Mouse (Mus musculus): ENCODE results near the gene Rnf128. TPM values are rescaled to one million over a fixed set of nuclear protein-coding genes. Genes with fewer than 3 reads are reported as not detected.

Rnf128 gene
- total RNA-seq, 2 experiments from 2014 or later = 12.4 to 15.1 TPM

DNA sequence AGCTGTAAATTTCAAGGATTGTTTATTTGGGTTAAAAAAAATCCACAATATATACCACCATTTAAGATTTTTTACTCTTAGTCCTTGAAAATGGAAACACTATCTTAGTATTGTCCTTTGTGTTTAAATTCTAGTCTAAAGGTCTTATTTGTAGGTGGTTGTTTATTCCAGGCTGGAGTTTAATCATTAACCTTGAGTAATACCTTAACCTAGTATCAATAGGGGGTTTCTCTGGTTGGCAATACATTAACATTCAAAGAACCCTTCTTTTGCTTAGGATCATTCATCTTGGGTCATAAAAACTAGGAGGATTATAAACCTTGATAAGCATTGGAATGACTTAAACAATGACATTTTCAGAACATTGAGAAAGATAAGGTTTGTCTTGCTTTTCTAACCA, 77.3 kb downstream of the Rnf128 start:
- TF ChIP-seq CTCF (IDR thresholded peaks at IDR 0.05) = no peak
- no peak for DNase-seq (ENCODE audit: extremely low spot score in 1 of 2, low spot score in 2 of 2)
- Histone ChIP-seq H3K27ac (no peak overlapping the region), H3K4me3 (no peak overlapping the region)
- intact Hi-C loops (cut with DNase I) = no loop called here

DNA sequence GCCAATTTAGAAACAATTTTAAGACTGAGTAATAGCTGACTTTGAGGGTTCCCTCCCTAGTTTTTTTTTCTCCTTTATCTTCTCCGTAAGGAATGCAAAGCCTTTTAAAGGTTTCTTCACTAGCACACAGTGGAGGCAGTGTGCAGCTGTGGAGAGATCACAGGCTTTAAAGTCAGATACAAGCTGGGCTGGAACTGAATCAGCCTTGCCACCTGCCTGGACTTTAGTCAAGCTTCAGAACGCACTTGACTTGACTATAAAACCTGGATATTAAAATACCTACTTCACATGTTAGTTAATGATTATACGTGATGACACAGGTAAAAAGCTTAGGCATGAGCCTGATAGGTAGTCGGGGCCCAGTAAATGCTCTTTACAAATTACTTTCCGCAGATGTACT, 89.1 kb downstream of the Rnf128 start:
- H3K27ac ChIP-seq = no peak overlapping the region
- no peak for TF ChIP-seq CTCF (IDR thresholded peaks at IDR 0.05)
- intact Hi-C loops (cut with DNase I) = no loop called here
- DNase-seq (ENCODE audit: extremely low spot score in 1 of 2, low spot score in 2 of 2) = no peak
- no peak overlapping the region for H3K4me3 ChIP-seq

DNA sequence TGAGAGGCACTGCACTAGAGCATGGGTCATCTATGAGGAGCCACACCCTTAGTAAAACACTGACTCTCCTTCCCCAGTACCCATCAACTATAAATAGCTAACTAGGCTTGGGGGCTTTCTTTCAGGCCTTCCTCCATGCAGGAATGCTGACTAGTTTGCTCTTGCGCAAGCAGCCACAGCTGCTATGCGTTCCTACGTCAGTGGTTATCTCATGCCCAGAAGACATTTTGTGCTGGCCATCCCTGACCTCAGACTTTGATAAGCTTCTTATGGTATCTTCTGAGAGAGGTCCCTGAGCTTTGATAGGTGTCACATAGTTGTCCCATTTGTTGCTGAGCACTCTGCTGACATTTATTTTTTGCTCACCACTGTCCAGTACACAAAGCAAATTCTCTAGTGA, 90.2 kb downstream of the Rnf128 start:
- Histone ChIP-seq H3K4me3 (no peak overlapping the region), H3K27ac (no peak overlapping the region)
- intact Hi-C loops (cut with DNase I) = no loop called here
- TF ChIP-seq CTCF (IDR thresholded peaks at IDR 0.05) = no peak
- no peak for DNase-seq (ENCODE audit: extremely low spot score in 1 of 2, low spot score in 2 of 2)

DNA sequence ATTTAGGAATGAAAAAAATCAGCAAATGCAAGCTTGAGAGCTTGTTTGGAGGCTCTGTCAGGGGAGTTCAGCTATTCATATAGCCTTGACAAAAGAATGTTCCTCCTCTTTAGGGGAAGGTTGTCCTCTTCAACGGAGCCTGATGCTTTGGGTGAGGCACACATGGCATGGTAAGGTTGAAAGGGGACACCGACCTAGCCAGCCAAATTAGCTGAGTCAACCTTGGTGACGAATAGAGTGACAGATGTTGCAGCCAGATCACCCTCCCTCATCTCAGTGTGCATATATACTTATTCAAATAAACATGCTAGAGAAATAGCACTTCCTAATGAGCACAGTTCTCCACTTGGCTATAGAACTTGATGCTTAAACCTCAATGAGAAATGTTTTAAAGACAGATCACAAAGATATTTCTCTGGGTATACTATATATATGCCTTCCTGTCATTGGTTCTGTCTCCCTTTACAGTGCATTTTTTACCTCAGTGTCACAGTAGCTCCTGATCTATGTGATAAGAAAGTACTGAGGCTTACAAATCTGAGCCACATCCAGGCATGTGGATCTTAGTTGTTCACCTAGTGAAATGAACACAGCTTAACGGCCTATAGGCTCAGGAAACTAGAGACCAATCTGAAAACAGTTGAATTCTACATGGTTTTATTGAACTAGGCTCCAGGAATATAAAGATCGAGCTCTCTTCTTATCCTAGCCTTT, 91.4 kb downstream of the Rnf128 start:
- intact Hi-C loops (cut with DNase I) = no loop called here
- no peak overlapping the region for H3K4me3 ChIP-seq
- DNase-seq (ENCODE audit: extremely low spot score in 1 of 2, low spot score in 2 of 2) = no peak
- no peak overlapping the region for H3K27ac ChIP-seq
- TF ChIP-seq CTCF (IDR thresholded peaks at IDR 0.05) = no peak

DNA sequence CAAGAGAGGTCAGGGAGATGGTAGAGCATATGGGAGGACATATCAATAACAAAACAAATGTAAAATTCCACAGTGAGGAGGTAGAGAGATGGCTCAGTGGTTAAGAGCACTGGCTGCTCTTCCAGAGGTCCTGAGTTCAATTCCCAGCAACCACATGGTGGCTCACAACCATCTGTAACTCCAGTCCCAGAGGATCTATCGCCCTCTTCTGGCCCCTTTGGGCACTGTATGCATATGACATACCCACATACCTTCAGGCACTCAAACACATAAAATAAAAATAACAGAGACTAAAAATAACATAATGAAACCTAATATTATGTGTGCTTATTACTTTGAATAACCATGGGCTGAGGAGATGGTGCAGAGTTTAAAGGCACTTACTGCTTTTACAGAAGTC, 99.0 kb downstream of the Rnf128 start:
- no peak; the same call in 1 of the 2 replicates for TF ChIP-seq CTCF (IDR thresholded peaks at IDR 0.05)
- DNase-seq (ENCODE audit: extremely low spot score in 1 of 2, low spot score in 2 of 2) = no peak
- intact Hi-C loops (cut with DNase I) = no loop called here
- no peak overlapping the region for H3K27ac ChIP-seq
- H3K4me3 ChIP-seq = no peak overlapping the region

DNA sequence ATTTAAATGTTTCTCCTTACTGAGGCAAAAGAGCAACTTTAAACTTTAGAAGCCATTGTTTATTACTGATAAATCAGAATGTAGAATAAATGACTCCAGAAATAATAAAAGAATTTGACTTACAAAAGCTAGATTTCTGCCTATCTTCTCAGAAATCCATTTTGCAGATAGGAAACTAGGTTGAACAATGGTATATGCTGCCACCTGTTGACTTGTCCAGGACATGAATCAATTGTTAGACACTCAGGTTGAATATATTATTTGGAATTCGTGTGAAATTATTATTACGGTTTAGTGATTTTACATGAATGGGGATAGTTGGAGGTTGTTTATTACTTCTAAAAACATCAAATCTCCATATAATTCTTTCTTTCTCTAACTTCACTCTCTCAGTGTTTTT, 102.7 kb downstream of the Rnf128 start:
- peak; percentile 43 for TF ChIP-seq CTCF (IDR thresholded peaks at IDR 0.05)
- Histone ChIP-seq H3K27ac (no peak overlapping the region), H3K4me3 (no peak overlapping the region)
- no peak for DNase-seq (ENCODE audit: extremely low spot score in 1 of 2, low spot score in 2 of 2)
- intact Hi-C loops (cut with DNase I) = loop anchor here (2.0 to 5.0 kb wide), 2 partner anchors 249 to 293 kb away; no protein-coding TSS in a partner anchor

DNA sequence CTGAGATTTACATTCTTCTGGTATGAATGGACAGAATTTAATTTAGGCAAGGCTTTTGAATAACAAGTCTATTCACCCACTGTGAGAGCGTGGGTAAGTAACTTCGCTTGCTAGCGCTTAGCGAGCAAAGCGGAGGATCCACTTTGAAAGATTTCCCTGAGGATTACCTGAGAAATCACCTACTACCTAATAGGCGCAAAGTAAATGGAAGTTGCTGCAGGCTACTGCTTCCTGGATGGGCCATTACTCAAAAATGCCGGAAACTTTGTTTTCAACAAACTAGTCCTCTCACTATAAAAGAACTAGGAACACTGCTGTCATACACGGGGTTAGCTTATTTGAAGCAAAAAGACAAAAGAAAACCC, 121.3 kb downstream of the Rnf128 start:
- H3K4me3 ChIP-seq = peak overlapping the region; percentile 54
- no peak for DNase-seq (ENCODE audit: extremely low spot score in 1 of 2, low spot score in 2 of 2)
- intact Hi-C loops (cut with DNase I) = loop anchor here (2.0 kb wide), 1 partner anchor 74 kb away; no protein-coding TSS in a partner anchor
- no peak for TF ChIP-seq CTCF (IDR thresholded peaks at IDR 0.05)
- H3K27ac ChIP-seq = no peak overlapping the region

DNA sequence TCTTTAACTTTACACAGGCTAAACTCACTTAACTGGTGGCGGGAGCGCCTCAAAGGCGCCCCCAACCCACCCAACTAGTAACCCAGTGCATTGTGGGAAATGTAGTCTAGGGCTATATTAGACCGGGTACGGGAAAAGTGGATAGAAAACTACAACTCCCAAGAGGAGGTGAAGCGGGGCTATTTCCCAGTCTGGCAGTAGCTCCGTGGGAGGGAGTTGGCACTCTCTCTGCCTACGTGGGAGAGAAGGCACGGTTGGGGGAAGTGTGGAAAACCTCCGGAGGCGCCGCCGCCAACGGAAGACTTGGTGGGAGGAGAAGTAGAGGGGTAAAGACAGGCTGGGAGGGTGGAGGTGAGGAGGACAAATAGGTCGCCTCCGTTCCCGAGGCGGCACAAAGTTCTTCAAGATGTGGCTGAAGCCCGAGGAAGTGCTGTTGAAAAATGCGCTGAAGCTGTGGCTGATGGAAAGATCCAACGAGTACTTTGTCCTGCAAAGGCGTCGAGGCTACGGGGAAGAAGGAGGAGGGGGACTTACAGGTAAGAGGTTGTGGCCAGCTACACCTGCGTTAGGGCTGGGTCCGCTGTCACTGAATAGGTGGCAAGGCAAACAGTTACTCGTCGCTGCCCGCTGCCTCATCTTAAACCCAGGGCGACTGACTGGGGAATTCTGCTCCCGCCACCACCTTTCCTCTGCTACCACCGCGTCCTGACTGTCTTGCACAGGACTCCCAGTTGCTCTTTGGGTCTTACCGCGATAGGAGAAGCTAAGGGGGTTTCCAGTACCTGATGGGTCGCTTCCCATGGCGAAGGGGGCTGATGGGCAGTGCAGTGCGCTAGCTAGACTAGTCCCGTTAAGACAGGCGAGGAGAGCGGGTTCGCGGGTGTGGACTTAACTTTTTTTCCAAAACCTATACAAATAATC, 121.9 kb downstream of the Rnf128 start, which contains the start of gene Tbc1d8b:
Tbc1d8b (plus strand) TSS at position 222 of the 921 bp plus-strand sequence.
- H3K27ac ChIP-seq = no peak within 1 kb of the TSS
- no peak for TF ChIP-seq CTCF (IDR thresholded peaks at IDR 0.05)
- H3K4me3 ChIP-seq = peak within 1 kb of the TSS; percentile 54
- intact Hi-C loops (cut with DNase I) = loop anchor here (2.0 kb wide), 1 partner anchor 74 kb away; no protein-coding TSS in a partner anchor
- DNase-seq (ENCODE audit: extremely low spot score in 1 of 2, low spot score in 2 of 2) = peak; percentile 56 to 65

DNA sequence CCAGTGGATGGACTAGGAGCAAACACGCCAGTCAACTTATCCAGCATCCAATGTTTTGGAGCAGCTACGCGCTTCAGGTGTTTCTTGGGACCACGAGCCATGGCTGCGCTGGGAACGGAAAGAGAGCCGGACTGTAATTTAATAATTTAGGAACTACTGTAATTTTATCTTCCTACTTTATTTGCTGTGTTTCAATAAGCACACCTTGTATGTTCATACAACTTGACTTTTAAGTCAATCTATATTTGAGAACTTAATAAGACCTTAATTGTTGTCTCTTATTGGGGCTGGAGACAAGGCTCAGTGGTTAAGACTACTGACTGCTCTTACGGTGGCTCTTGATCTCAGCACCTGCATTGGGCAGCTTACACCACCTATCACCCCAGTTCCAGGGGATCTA, 151.3 kb downstream of the Rnf128 start, which contains the start of gene Gm15013:
Gm15013 (minus strand) TSS at position 101 of the 400 bp plus-strand sequence.
- TF ChIP-seq CTCF (IDR thresholded peaks at IDR 0.05) = no peak
- intact Hi-C loops (cut with DNase I) = no loop called here
- DNase-seq (ENCODE audit: extremely low spot score in 1 of 2, low spot score in 2 of 2) = no peak
- Histone ChIP-seq H3K27ac (no peak within 1 kb of the TSS), H3K4me3 (no peak within 1 kb of the TSS)

DNA sequence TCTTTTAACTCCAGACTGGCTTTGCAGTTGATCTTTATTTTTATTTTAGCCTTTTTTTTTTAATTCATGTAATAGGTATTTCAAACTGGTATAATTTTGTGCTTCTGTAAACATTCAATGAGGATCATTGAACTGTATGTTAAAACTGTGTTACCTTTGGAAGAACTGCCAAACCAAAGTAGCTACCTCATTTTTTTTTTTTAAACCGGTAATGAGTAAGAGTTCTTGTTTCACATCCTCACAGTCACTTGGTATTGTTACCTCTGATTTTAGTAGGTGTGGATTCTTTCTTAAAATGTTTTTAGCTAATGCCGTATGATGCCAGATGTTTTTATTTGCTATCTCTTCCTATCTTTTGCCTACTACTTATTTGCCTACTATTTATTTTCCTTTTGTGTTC, 159.2 kb downstream of the Rnf128 start:
- DNase-seq (ENCODE audit: extremely low spot score in 1 of 2, low spot score in 2 of 2) = no peak
- H3K4me3 ChIP-seq = no peak overlapping the region
- intact Hi-C loops (cut with DNase I) = no loop called here
- H3K27ac ChIP-seq = no peak overlapping the region
- no peak for TF ChIP-seq CTCF (IDR thresholded peaks at IDR 0.05)

Other genes with a start within 250 kb of the Rnf128 start
- not detected for gene Trap1a, start 229.6 kb upstream of the Rnf128 start, total RNA-seq (2021)
- under 1 TPM; 0.26 to 0.59 TPM for gene D330045A20Rik, start 82.9 kb upstream of the Rnf128 start, total RNA-seq (2021)
- 1 to 10 TPM; 3.6 to 4.2 TPM for gene Tbc1d8b, start 121.7 kb downstream of the Rnf128 start, total RNA-seq (2021)
- gene Gm15013, start 151.2 kb downstream of the Rnf128 start, total RNA-seq (2021) = not detected
- not detected for gene Ripply1, start 219.0 kb downstream of the Rnf128 start, total RNA-seq (2021)
- gene Cldn2, start 237.5 kb downstream of the Rnf128 start, total RNA-seq (2021) = under 1 TPM; 0.44 to 0.57 TPM

All from left cerebral cortex, adult 2 months (tissue).